Mouse (Mus musculus): ENCODE measurements around the gene Ppp1r14b.
A peak's percentile ranks its signal among the peaks of the same experiment; 100 is the strongest.

The Ppp1r14b gene

DNA sequence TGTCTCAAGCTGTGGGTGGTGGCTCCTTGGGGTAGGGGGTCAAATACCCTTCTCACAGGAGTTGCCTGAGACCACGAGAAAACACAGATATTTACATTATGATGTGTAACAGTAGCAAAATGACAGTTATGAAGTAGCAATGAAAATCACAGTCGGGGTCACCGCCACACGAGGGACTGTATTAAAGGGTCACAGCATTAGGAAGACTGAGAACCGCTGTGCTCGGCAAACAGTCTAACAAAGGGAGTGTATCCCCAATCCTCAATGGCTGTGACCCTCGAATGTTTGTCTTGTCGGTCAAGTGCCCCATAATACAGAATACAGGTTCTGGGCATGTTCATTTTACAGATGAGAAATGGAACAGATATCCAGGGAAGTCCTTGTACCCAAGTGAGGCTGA lies 19.2 kb downstream of the Ppp1r14b start:
- DNase-seq (ENCODE audit: low spot score): no peak

GRCm38 (mm10) chr19:6994489-6994888 lies 19.7 kb downstream of the Ppp1r14b start:
- no peak for DNase-seq (ENCODE audit: low spot score)

DNA sequence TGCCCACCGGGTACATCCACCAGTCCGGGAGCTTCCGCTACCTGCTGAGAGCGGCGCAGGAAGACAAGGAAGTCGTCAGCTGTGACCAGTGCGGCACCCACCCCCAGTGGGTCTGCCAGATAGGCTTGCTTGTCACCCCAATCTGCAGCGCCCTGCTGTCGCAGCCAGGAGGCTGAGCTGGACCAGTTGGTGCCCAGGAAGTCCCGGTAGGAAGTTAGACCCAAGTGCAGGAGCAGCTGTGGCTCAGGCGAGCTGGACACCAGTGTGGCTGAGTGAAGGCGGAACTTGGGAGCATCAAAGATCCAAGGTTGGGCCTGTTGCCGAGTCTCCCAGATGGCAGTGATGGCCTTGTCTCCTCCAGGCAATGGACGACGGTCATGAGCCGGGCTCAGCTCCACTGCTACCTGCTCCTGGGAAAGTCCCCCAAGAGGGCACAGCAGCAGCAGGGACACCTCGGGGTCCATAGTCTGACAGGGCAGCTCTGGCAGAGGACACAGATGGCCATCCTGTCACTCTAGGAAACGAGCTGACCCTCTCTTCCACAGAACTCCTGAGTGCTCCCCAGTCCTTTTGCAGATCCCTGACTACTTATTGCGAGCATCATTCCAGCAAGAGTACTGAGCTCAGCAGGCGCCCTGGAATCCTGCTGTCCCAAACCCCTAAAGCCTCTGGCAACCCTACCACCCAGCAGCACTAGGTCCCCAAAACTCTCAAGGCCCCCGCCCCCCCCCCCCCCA lies 20.7 kb downstream of the Ppp1r14b start:
- no peak for DNase-seq (ENCODE audit: low spot score)

- DNase-seq (ENCODE audit: low spot score): peak; percentile 84
These were observed 21.2 kb downstream of the Ppp1r14b start, which contains the start of the genes Nudt22 and Trpt1 for GRCm38 (mm10) chr19:6996006-6996405. Gene Nudt22 (minus strand): TSS chr19:6996117. Gene Trpt1 (plus strand): TSS chr19:6996131.

GRCm38 (mm10) chr19:6997721-6998290 lies 23.0 kb downstream of the Ppp1r14b start:
- DNase-seq (ENCODE audit: low spot score): no peak

- no peak for DNase-seq (ENCODE audit: low spot score)
These were observed 24.7 kb downstream of the Ppp1r14b start for GRCm38 (mm10) chr19:6999360-7000063.

- no peak for DNase-seq (ENCODE audit: low spot score)
These were observed 32.3 kb downstream of the Ppp1r14b start for GRCm38 (mm10) chr19:7006892-7007593.

- DNase-seq (ENCODE audit: low spot score): no peak
These were observed 37.7 kb downstream of the Ppp1r14b start for GRCm38 (mm10) chr19:7012426-7012825.

DNA sequence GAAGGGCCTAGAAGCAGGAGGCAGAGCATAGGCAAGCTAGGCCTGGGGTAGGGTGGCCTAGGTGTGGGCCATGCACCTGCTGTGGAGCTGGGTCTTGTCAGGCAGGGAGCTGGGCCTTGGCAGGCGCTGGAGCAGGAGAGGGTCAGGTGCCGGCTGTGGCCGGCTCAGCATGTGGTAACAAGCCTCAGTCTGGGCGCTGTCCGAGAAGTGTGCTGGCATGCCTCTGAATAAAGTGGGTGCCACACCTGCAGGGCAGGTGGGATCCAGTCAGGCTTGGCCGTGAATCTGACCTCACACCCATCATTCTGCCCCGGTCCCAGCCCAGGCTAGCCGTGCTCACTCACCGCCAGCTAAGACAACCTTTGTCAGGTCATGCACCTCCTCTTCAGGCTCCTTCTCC lies 39.2 kb downstream of the Ppp1r14b start:
- no peak for DNase-seq (ENCODE audit: low spot score)

DNA sequence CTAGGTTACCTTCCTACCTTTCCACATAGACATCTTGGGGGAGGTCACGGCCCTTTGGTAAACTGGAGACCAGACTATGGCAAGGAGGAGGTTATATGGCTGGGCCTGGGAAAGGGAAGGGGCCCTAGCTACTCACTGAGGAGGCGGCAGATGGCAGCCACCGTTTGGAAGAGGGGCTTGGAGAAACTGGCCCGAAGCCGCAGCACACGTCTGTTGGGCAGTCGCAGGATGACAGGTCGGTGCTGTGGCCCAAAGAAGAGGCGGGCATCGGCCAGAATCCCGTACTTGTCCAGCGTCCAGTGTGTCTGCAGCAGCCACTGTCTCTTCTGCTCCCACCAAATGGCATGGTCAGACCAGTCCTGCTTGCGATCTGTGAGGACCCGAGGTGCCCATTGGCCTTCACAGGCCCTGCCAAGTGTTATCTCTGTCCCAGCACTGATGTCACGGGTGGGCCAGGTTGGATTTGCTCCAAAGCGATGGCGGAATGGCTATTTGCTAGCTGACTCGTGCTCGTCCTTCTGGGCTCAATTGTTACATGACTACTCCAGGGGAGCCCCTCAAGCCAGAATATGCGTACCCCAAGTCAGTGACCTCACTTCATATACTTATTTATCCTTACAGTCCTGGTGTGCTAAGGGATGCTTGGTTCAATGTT lies 39.8 kb downstream of the Ppp1r14b start:
- DNase-seq (ENCODE audit: low spot score): no peak

DNA sequence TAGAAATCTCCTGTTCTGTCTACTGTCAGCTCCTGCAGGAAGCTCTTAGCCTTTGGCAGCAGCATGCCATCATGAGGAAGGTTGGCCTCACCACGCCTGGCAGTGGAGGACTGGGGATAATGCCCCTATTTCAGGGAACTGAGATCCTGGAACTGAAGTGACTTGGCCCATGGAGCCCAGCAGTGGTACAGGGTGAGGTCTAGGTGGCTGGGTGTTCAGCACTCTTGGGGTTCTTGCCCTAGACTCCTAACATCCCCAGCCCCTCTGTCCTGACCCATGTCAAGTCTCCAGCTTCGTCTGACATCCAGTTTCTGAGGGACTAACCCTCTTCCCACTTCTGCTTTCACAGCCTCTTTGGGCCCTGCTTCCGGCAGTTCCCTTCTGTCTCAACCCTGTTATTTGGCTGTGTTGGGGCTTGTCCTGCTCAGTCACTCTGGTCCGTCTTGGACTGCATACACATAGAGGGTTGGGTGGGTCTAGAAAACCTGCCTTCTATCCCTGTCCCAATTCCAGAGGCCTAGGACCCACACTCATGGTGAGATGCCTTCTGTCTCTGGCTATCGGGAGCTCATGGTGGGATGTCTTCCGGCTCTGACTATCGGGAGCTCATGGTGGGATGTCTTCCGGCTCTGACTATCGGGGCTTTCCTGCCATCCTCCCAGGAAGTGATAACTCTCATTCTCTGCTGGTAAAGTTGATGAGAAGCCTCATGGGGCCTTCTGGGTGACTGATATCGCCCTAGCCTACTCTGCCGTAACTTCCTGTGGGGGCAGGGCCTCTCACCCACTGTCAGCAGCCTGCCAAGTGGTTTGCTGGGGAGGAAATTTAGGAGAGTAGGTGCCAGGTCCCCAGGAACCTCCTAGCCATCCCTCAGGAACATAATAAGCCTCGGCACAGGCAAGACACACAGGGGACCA lies 43.0 kb downstream of the Ppp1r14b start:
- no peak for DNase-seq (ENCODE audit: low spot score)

GRCm38 (mm10) chr19:7018546-7018945 lies 43.8 kb downstream of the Ppp1r14b start:
- DNase-seq (ENCODE audit: low spot score): no peak

DNA sequence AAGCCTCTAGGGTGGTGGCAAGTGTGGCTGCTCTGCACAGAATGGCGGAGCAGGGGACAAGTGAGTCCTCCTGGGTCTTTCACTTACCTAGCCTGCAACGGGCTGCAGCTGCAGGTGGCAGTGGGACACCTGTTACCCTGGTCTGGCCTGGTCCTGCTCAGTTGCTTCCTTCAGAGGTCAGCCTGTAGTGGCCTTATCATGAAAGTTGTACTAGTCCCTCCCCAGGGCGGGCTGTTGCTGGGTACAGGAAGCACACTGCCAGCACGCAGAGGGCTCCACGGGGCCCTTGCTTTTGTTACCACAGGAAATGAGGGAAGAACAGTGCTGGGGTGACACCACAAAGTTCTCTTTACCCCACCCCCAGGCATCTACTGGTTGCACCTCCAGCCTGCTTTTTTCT lies 44.4 kb downstream of the Ppp1r14b start, which contains the start of gene Fermt3:
Gene Fermt3, minus strand, starts transcription at position 279 of the 400 bp plus-strand sequence.
- DNase-seq (ENCODE audit: low spot score): no peak

- peak; percentile 53 for DNase-seq (ENCODE audit: low spot score)
These were observed 45.5 kb downstream of the Ppp1r14b start for GRCm38 (mm10) chr19:7020224-7020641.

Measured in ovary, postnatal 36 days (tissue).